ENCODE assay signal across 14 mouse cellular contexts in genomic region chr1:128671495-128671894, GRCm38 (mm10).
"Had no signal": no experiment of that assay in that cellular context is flagged by ENCODE, and none has a peak within 500 bp of the region (broad histone marks: within the 10 kb centered on the region; RNA-seq: fewer than 3 reads in every experiment).

No protein-coding gene starts in this region.

- H3K9me3 ChIP-seq: hindbrain, embryonic 15.5 days; limb, embryonic 15.5 days; liver, embryonic 12.5 days; neural tube, embryonic 12.5 days had no signal

- DNase-seq: kidney, adult 9 months; kidney, postnatal 25 days; layer of hippocampus, adult 9-11 months; layer of hippocampus, postnatal 36 days; lung, postnatal 36 days; midbrain, embryonic 14.5 days; thymus, adult 18-20 months; thymus, postnatal 25 days had no signal

- H3K36me3 ChIP-seq: hindbrain, embryonic 15.5 days; limb, embryonic 15.5 days; liver, embryonic 12.5 days; midbrain, embryonic 10.5 days; neural tube, embryonic 12.5 days had no signal

- H3K9ac ChIP-seq: hindbrain, embryonic 15.5 days; limb, embryonic 15.5 days; liver, embryonic 12.5 days; neural tube, embryonic 12.5 days had no signal

- H3K4me3 ChIP-seq: hindbrain, embryonic 15.5 days; limb, embryonic 15.5 days; liver, embryonic 12.5 days; midbrain, embryonic 10.5 days; myocyte; neural tube, embryonic 12.5 days had no signal

- H3K27ac ChIP-seq: hindbrain, embryonic 15.5 days; limb, embryonic 15.5 days; liver, embryonic 12.5 days; midbrain, embryonic 10.5 days; neural tube, embryonic 12.5 days had no signal

- H3K4me2 ChIP-seq: hindbrain, embryonic 15.5 days; limb, embryonic 15.5 days; liver, embryonic 12.5 days; neural tube, embryonic 12.5 days had no signal

- H3K27me3 ChIP-seq: hindbrain, embryonic 15.5 days; limb, embryonic 15.5 days; liver, embryonic 12.5 days; neural tube, embryonic 12.5 days had no signal

- H3K4me1 ChIP-seq: limb, embryonic 15.5 days; liver, embryonic 12.5 days; neural tube, embryonic 12.5 days had no signal

- ATAC-seq: liver, embryonic 12.5 days had no signal
